ENCODE assay signal across 1 mouse cellular context in the genomic region with DNA sequence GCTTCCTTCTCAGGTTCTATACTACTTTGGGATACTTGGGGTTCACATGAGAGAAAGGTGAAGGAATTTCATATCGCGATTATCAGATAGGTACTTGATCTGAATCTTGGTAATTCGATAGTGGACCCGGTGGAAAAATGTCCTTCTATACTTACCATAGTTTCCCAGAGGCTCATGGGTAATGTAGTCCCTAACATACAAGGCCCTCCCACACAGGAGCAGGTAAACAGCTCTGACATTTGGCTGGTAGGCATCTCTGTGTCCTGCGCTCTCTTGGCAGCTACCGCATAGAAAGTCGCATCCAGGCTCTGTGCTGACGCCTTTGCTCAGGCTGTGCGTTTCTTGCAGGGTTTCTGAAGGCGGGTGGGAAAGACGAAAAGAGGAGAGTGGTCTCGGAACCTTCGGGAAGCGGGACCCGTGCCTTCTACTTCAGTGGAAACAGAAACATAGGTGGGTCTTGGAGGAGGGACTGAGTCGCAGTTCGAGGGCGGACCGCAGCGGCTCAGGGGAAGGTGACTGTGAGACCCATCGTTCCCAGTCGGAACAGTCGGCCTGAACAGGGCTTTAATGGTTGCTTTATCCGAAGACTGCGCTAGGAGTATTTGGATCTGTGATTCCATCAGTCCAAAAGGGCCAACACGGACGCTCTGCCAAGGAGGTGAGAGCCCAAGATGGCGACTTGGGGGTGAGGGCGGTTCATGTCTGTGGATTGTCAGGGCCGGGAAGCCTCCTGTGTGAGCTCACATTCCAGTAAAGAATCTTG.
A peak's percentile ranks its signal among the peaks of the same experiment; 100 is the strongest.
TF ChIP-seq lines count a peak whose summit lies in the region.

A gene (plus strand): TSS at position 170 of the 763 bp plus-strand sequence.

TF ChIP-seq in MEL, 35 proteins besides CTCF, POLR2A, EP300 and RAD21 (continued from another document):
- TF ChIP-seq KAT2A (conservative IDR thresholded peaks at IDR 0.05; ENCODE audit: low read depth, low read length) (peak; percentile 97), ZMIZ1 (IDR thresholded peaks at IDR 0.05; ENCODE audit: low read depth, low read length) (no peak), POLR2AphosphoS5 (IDR thresholded peaks at IDR 0.05; ENCODE audit: borderline replicate concordance, low read depth, low read length) (no peak), USF1 (IDR thresholded peaks at IDR 0.05; ENCODE audit: low read depth, low read length) (0 out of 2 replicates have a peak, but pooled peaks have one; percentile 15), TBP (IDR thresholded peaks at IDR 0.05; ENCODE audit: low read depth, low read length) (peak; percentile 74; the same call in 1 of the 2 replicates), GABPA (IDR thresholded peaks at IDR 0.05; ENCODE audit: low read depth, low read length) (no peak), NRF1 (IDR thresholded peaks at IDR 0.05; ENCODE audit: insufficient read depth, low read depth, low read length, poor library complexity, severe bottlenecking) (peak; percentile 29; the same call in 1 of the 2 replicates), CHD2 (IDR thresholded peaks at IDR 0.05; ENCODE audit: low read length) (no peak; the same call in 1 of the 2 replicates), ZKSCAN1 (IDR thresholded peaks at IDR 0.05; ENCODE audit: low read depth, low read length) (no peak), JUND (IDR thresholded peaks at IDR 0.05; ENCODE audit: low read depth, low read length) (0 out of 2 replicates have a peak, but pooled peaks have one; percentile 24), MYC (IDR thresholded peaks at IDR 0.05; ENCODE audit: low read depth, low read length) (peak; percentile 36; the same call in 1 of the 2 replicates), BHLHE40 (IDR thresholded peaks at IDR 0.05; ENCODE audit: borderline replicate concordance, low read depth, low read length) (no peak), USF2 (IDR thresholded peaks at IDR 0.05; ENCODE audit: borderline replicate concordance in 1 of 2, insufficient read depth in 1 of 2, low read depth in 1 of 2, low read length in 2 of 2) (no peak), ZC3H11A (IDR thresholded peaks at IDR 0.05; ENCODE audit: low read depth, low read length) (0 out of 2 replicates have a peak, but pooled peaks have one; percentile 5), POLR2AphosphoS2 (IDR thresholded peaks at IDR 0.05; ENCODE audit: low read length) (no peak), MYB (IDR thresholded peaks at IDR 0.05; ENCODE audit: low read depth, low read length) (no peak), UBTF (IDR thresholded peaks at IDR 0.05; ENCODE audit: borderline replicate concordance, insufficient read depth, low read depth, low read length) (no peak), SIN3A (IDR thresholded peaks at IDR 0.05; ENCODE audit: low read length) (peak; percentile 98), NELFE (IDR thresholded peaks at IDR 0.05; ENCODE audit: low read depth, low read length) (peak; percentile 39), RCOR1 (IDR thresholded peaks at IDR 0.05; ENCODE audit: low read depth, low read length) (no peak), ZNF384 (IDR thresholded peaks at IDR 0.05; ENCODE audit: low read depth, low read length) (0 out of 2 replicates have a peak, but pooled peaks have one; percentile 41), MAZ (IDR thresholded peaks at IDR 0.05; ENCODE audit: low read depth, low read length) (peak; percentile 51; the same call in 1 of the 2 replicates), ELF1 (IDR thresholded peaks at IDR 0.05; ENCODE audit: low read depth, low read length) (peak; percentile 70; the same call in 1 of the 2 replicates), HCFC1 (IDR thresholded peaks at IDR 0.05; ENCODE audit: low read depth, low read length) (peak; percentile 100), CHD1 (IDR thresholded peaks at IDR 0.05; ENCODE audit: low read depth, low read length) (0 out of 2 replicates have a peak, but pooled peaks have one; percentile 57)
